Mouse (Mus musculus): Measurements from ENCODE around the gene Hoxb6.

Gene Hoxb6

GRCm38 (mm10) chr11:96326705-96327104 lies 34.4 kb downstream of the Hoxb6 start:
- in situ Hi-C loops (cut with MboI; ENCODE audit: unreplicated experiment in 2 of 2) = no loop called here

- in situ Hi-C loops (cut with MboI; ENCODE audit: unreplicated experiment in 2 of 2) = no loop called here
Observed at GRCm38 (mm10) chr11:96327122-96327521, 34.8 kb downstream of the Hoxb6 start.

- in situ Hi-C loops (cut with MboI; ENCODE audit: unreplicated experiment in 2 of 2) = no loop called here
Observed at GRCm38 (mm10) chr11:96327750-96328149, 35.5 kb downstream of the Hoxb6 start.

GRCm38 (mm10) chr11:96328605-96329004 lies 36.3 kb downstream of the Hoxb6 start:
- in situ Hi-C loops (cut with MboI; ENCODE audit: unreplicated experiment in 2 of 2) = no loop called here

GRCm38 (mm10) chr11:96332105-96332504 lies 39.8 kb downstream of the Hoxb6 start:
- in situ Hi-C loops (cut with MboI; ENCODE audit: unreplicated experiment in 2 of 2) = no loop called here

- in situ Hi-C loops (cut with MboI; ENCODE audit: unreplicated experiment in 2 of 2) = no loop called here
Observed at GRCm38 (mm10) chr11:96332618-96333032, 40.3 kb downstream of the Hoxb6 start.

GRCm38 (mm10) chr11:96333241-96334001 lies 41.1 kb downstream of the Hoxb6 start:
- in situ Hi-C loops (cut with MboI; ENCODE audit: unreplicated experiment in 2 of 2) = no loop called here

- in situ Hi-C loops (cut with MboI; ENCODE audit: unreplicated experiment in 2 of 2) = no loop called here
Observed at GRCm38 (mm10) chr11:96334002-96334364, 41.7 kb downstream of the Hoxb6 start.

GRCm38 (mm10) chr11:96334998-96335397 lies 42.7 kb downstream of the Hoxb6 start:
- in situ Hi-C loops (cut with MboI; ENCODE audit: unreplicated experiment in 2 of 2) = no loop called here

GRCm38 (mm10) chr11:96336597-96336996 lies 44.3 kb downstream of the Hoxb6 start:
- in situ Hi-C loops (cut with MboI; ENCODE audit: unreplicated experiment in 2 of 2) = no loop called here

GRCm38 (mm10) chr11:96337026-96337425 lies 44.8 kb downstream of the Hoxb6 start:
- in situ Hi-C loops (cut with MboI; ENCODE audit: unreplicated experiment in 2 of 2) = no loop called here

- in situ Hi-C loops (cut with MboI; ENCODE audit: unreplicated experiment in 2 of 2) = no loop called here
Observed at GRCm38 (mm10) chr11:96338957-96339855, 46.9 kb downstream of the Hoxb6 start.

- in situ Hi-C loops (cut with MboI; ENCODE audit: unreplicated experiment in 2 of 2) = no loop called here
Observed at GRCm38 (mm10) chr11:96340698-96341365, 48.6 kb downstream of the Hoxb6 start.

- in situ Hi-C loops (cut with MboI; ENCODE audit: unreplicated experiment in 2 of 2) = no loop called here
Observed at GRCm38 (mm10) chr11:96341701-96342575, 49.7 kb downstream of the Hoxb6 start.

- in situ Hi-C loops (cut with MboI; ENCODE audit: unreplicated experiment in 2 of 2) = no loop called here
Observed at GRCm38 (mm10) chr11:96342576-96342930, 50.3 kb downstream of the Hoxb6 start.

- in situ Hi-C loops (cut with MboI; ENCODE audit: unreplicated experiment in 2 of 2) = no loop called here
Observed at GRCm38 (mm10) chr11:96343206-96343745, 51.0 kb downstream of the Hoxb6 start.

GRCm38 (mm10) chr11:96344061-96344877 lies 52.0 kb downstream of the Hoxb6 start:
- in situ Hi-C loops (cut with MboI; ENCODE audit: unreplicated experiment in 2 of 2) = no loop called here

GRCm38 (mm10) chr11:96344878-96345159 lies 52.5 kb downstream of the Hoxb6 start:
- in situ Hi-C loops (cut with MboI; ENCODE audit: unreplicated experiment in 2 of 2) = no loop called here

- in situ Hi-C loops (cut with MboI; ENCODE audit: unreplicated experiment in 2 of 2) = no loop called here
Observed at GRCm38 (mm10) chr11:96345220-96345892, 53.1 kb downstream of the Hoxb6 start.

Measured in v-Abl transformed pro-B cells (cell line).